Mouse (Mus musculus) embryonic fibroblast, embryonic 13.5 days (primary cell): ENCODE data around the gene Tex44.

Source experiments
- CTCF ChIP-seq: IDR thresholded peaks from 2 replicates; pipeline ENCODE4 v1.5.1; 2011; ENCODE audit warnings: mild to moderate bottlenecking, control low read depth, low read length, moderate library complexity, borderline replicate concordance; ENCODE audit not compliant: insufficient read depth
- POLR2A ChIP-seq: IDR thresholded peaks from 2 replicates; pipeline ENCODE4 v1.6.1; 2011; ENCODE audit warnings: low read depth, mild to moderate bottlenecking, control low read depth, low read length, moderate library complexity

GRCm38 (mm10) chr1:86415144-86415543 lies 11.0 kb upstream of the Tex44 start:
- TF ChIP-seq CTCF (no peak), POLR2A (no peak)
